Mouse (Mus musculus): ENCODE measurements at regions not wholly inside any gene's neighbourhood (a gene's known extent, or its start where the extent isn't known, plus 50 kb on each side); places are given as distances from the start of the nearest gene placed in this dataset.
A peak's percentile ranks its signal among the peaks of the same experiment; 100 is the strongest.

GRCm38 (mm10) chr1:92724135-92724534 is 75.5 kb upstream of the Otos start:
- no peaks in the 10 kb centered on the region for H3K4me1 ChIP-seq (ENCODE audit: control insufficient read depth, insufficient read depth, low read length)
- H3K4me2 ChIP-seq (replicated peaks; ENCODE audit: low read depth, low read length, severe bottlenecking), result no peak overlapping the region
- ATAC-seq (ENCODE audit: low FRiP score, low read depth), result no peak
- TF ChIP-seq POLR2A (IDR thresholded peaks at IDR 0.05; ENCODE audit: borderline replicate concordance, extremely low read depth, insufficient read depth, insufficient read length), result no peak
- no peak overlapping the region for H3K27ac ChIP-seq (replicated peaks; ENCODE audit: low read depth, low read length)
- no peaks in the 10 kb centered on the region for H3K27me3 ChIP-seq (ENCODE audit: control insufficient read depth, insufficient read depth, low read length)
- no peak overlapping the region for H3K9ac ChIP-seq (ENCODE audit: low read depth, low read length, severe bottlenecking)
- 70% methylated on average over 3 of the region's 3 CpGs for WGBS
- DNase-seq (ENCODE audit: low spot score), result no peak
- H3K9me3 ChIP-seq (ENCODE audit: control insufficient read depth, low read length), result no peaks in the 10 kb centered on the region
- no peak overlapping the region for H3K4me3 ChIP-seq (replicated peaks; ENCODE audit: low read length)
- H3K36me3 ChIP-seq (ENCODE audit: control insufficient read depth, insufficient read depth, low read length), result no peaks in the 10 kb centered on the region

- WGBS, result 80% methylated on average over 10 of the region's 10 CpGs
- no peak for TF ChIP-seq POLR2A (IDR thresholded peaks at IDR 0.05; ENCODE audit: borderline replicate concordance, extremely low read depth, insufficient read depth, insufficient read length)
- DNase-seq (ENCODE audit: low spot score), result no peak
- H3K27ac ChIP-seq (replicated peaks; ENCODE audit: low read depth, low read length), result no peak overlapping the region
- no peaks in the 10 kb centered on the region for H3K27me3 ChIP-seq (ENCODE audit: control insufficient read depth, insufficient read depth, low read length)
- no peak overlapping the region for H3K9ac ChIP-seq (ENCODE audit: low read depth, low read length, severe bottlenecking)
- H3K9me3 ChIP-seq (ENCODE audit: control insufficient read depth, low read length), result no peaks in the 10 kb centered on the region
- H3K4me2 ChIP-seq (replicated peaks; ENCODE audit: low read depth, low read length, severe bottlenecking), result no peak overlapping the region
- H3K4me3 ChIP-seq (replicated peaks; ENCODE audit: low read length), result no peak overlapping the region
- no peak for ATAC-seq (ENCODE audit: low FRiP score, low read depth)
- H3K36me3 ChIP-seq (ENCODE audit: control insufficient read depth, insufficient read depth, low read length), result no peaks in the 10 kb centered on the region
- H3K4me1 ChIP-seq (ENCODE audit: control insufficient read depth, insufficient read depth, low read length), result no peaks in the 10 kb centered on the region
These were observed 71.9 kb upstream of the Otos start for GRCm38 (mm10) chr1:92720567-92720966.

- no peaks in the 10 kb centered on the region for H3K27me3 ChIP-seq (ENCODE audit: control insufficient read depth, insufficient read depth, low read length)
- WGBS, result 94% methylated on average over 6 of the region's 6 CpGs
- H3K4me1 ChIP-seq (ENCODE audit: control insufficient read depth, insufficient read depth, low read length), result peaks cover 2% of the 10 kb centered on the region; the same call in 1 of the 2 replicates
- no peaks in the 10 kb centered on the region for H3K36me3 ChIP-seq (ENCODE audit: control insufficient read depth, insufficient read depth, low read length)
- no peak overlapping the region for H3K4me3 ChIP-seq (replicated peaks; ENCODE audit: low read length)
- no peaks in the 10 kb centered on the region for H3K9me3 ChIP-seq (ENCODE audit: control insufficient read depth, low read length)
- ATAC-seq (ENCODE audit: low FRiP score, low read depth), result no peak
- no peak for DNase-seq (ENCODE audit: low spot score)
- no peak overlapping the region for H3K27ac ChIP-seq (replicated peaks; ENCODE audit: low read depth, low read length)
- H3K4me2 ChIP-seq (replicated peaks; ENCODE audit: low read depth, low read length, severe bottlenecking), result no peak overlapping the region
- TF ChIP-seq POLR2A (IDR thresholded peaks at IDR 0.05; ENCODE audit: borderline replicate concordance, extremely low read depth, insufficient read depth, insufficient read length), result no peak
- H3K9ac ChIP-seq (ENCODE audit: low read depth, low read length, severe bottlenecking), result no peak overlapping the region
These were observed 71.2 kb upstream of the Otos start for GRCm38 (mm10) chr1:92719864-92720263.

- Histone ChIP-seq H3K27me3 (ENCODE audit: control insufficient read depth, insufficient read depth, low read length) (no peaks in the 10 kb centered on the region), H3K4me3 (replicated peaks; ENCODE audit: low read length) (no peak overlapping the region), H3K9ac (ENCODE audit: low read depth, low read length, severe bottlenecking) (no peak overlapping the region), H3K4me2 (replicated peaks; ENCODE audit: low read depth, low read length, severe bottlenecking) (no peak overlapping the region), H3K36me3 (ENCODE audit: control insufficient read depth, insufficient read depth, low read length) (no peaks in the 10 kb centered on the region), H3K4me1 (ENCODE audit: control insufficient read depth, insufficient read depth, low read length) (peaks cover 8% of the 10 kb centered on the region; the same call in 1 of the 2 replicates), H3K9me3 (ENCODE audit: control insufficient read depth, low read length) (no peaks in the 10 kb centered on the region), H3K27ac (replicated peaks; ENCODE audit: low read depth, low read length) (no peak overlapping the region)
- DNase-seq (ENCODE audit: low spot score), result no peak
- WGBS, result 64% methylated on average over 4 of the region's 4 CpGs
- TF ChIP-seq POLR2A (IDR thresholded peaks at IDR 0.05; ENCODE audit: borderline replicate concordance, extremely low read depth, insufficient read depth, insufficient read length), result no peak
- ATAC-seq (ENCODE audit: low FRiP score, low read depth), result no peak
These were observed 69.5 kb upstream of the Otos start for GRCm38 (mm10) chr1:92718108-92718507.

GRCm38 (mm10) chr1:92714725-92715324 is 66.2 kb upstream of the Otos start:
- Histone ChIP-seq H3K9ac (ENCODE audit: low read depth, low read length, severe bottlenecking) (0 out of 2 replicates have a peak overlapping the region, but pooled peaks have one; percentile 32), H3K4me3 (replicated peaks; ENCODE audit: low read length) (no peak overlapping the region), H3K36me3 (ENCODE audit: control insufficient read depth, insufficient read depth, low read length) (no peaks in the 10 kb centered on the region), H3K9me3 (ENCODE audit: control insufficient read depth, low read length) (no peaks in the 10 kb centered on the region), H3K27me3 (ENCODE audit: control insufficient read depth, insufficient read depth, low read length) (no peaks in the 10 kb centered on the region), H3K4me1 (ENCODE audit: control insufficient read depth, insufficient read depth, low read length) (peaks cover 8% of the 10 kb centered on the region; the same call in 1 of the 2 replicates), H3K4me2 (replicated peaks; ENCODE audit: low read depth, low read length, severe bottlenecking) (no peak overlapping the region), H3K27ac (replicated peaks; ENCODE audit: low read depth, low read length) (no peak overlapping the region)
- TF ChIP-seq POLR2A (IDR thresholded peaks at IDR 0.05; ENCODE audit: borderline replicate concordance, extremely low read depth, insufficient read depth, insufficient read length), result no peak
- DNase-seq (ENCODE audit: low spot score) (no peak), ATAC-seq (ENCODE audit: low FRiP score, low read depth) (no peak)
- WGBS, result 12% methylated on average over 9 of the region's 9 CpGs
